Comparison of ENCODE assay signal across 10 mouse cellular contexts in genomic region chr14:20179731-20180280, GRCm38 (mm10). TPM values are rescaled to one million over a fixed set of nuclear protein-coding genes. Genes with fewer than 3 reads are reported as not detected.
DNase-seq lines count a peak whose midpoint lies in the region; ATAC-seq and TF ChIP-seq lines count a peak whose summit lies in the region.
"Had no signal": no experiment of that assay in that cellular context is flagged by ENCODE, and none has a peak within 500 bp of the region (broad histone marks: within the 10 kb centered on the region; RNA-seq: fewer than 3 reads in every experiment).

No protein-coding gene starts in this region.

- intact Hi-C loops in left cerebral cortex, adult 2 months (cut with DNase I), result loop anchor here (5.0 kb wide), 1 partner anchor 358 kb away; the partner anchor contains the start of gene Rtraf

- H3K27me3 ChIP-seq in heart, embryonic 12.5 days (replicated peaks), result no peaks in the 10 kb centered on the region
- H3K27me3 ChIP-seq in C2C12 (ENCODE audit: control insufficient read depth, insufficient read depth, insufficient read length), result no peaks in the 10 kb centered on the region
- no peaks in the 10 kb centered on the region for H3K27me3 ChIP-seq in forebrain, embryonic 12.5 days
- no peaks in the 10 kb centered on the region for H3K27me3 ChIP-seq in liver, embryonic 12.5 days (replicated peaks)

- H3K4me3 ChIP-seq in heart, embryonic 12.5 days, result no peak overlapping the region
- H3K4me3 ChIP-seq in C2C12 (ENCODE audit: insufficient read depth, poor library complexity, severe bottlenecking), result peak overlapping the region; percentile 69
- H3K4me3 ChIP-seq in forebrain, embryonic 12.5 days (replicated peaks), result peak overlapping the region; percentile 61
- peak overlapping the region; percentile 70 for H3K4me3 ChIP-seq in liver, embryonic 12.5 days
- no peak overlapping the region for H3K4me3 ChIP-seq in left cerebral cortex, adult 2 months

- H3K36me3 ChIP-seq in heart, embryonic 12.5 days, result no peaks in the 10 kb centered on the region
- peaks cover 11% of the 10 kb centered on the region for H3K36me3 ChIP-seq in C2C12 (ENCODE audit: control insufficient read depth, insufficient read depth)
- H3K36me3 ChIP-seq in forebrain, embryonic 12.5 days (replicated peaks), result no peaks in the 10 kb centered on the region
- H3K36me3 ChIP-seq in liver, embryonic 12.5 days, result peaks cover 20% of the 10 kb centered on the region

- peaks cover 66% of the 10 kb centered on the region for H3K79me2 ChIP-seq in C2C12 (ENCODE audit: control insufficient read depth, insufficient read depth)

- H3ac ChIP-seq in C2C12 (ENCODE audit: control insufficient read depth, insufficient read length, low read depth), result peak overlapping the region; percentile 30

- no peak for ATAC-seq in heart, embryonic 12.5 days (ENCODE audit: insufficient number of reproducible peaks, low FRiP score)
- no peak for ATAC-seq in forebrain, embryonic 12.5 days (ENCODE audit: low FRiP score)
- no peak for ATAC-seq in liver, embryonic 12.5 days
- no peak for ATAC-seq in cerebellum, adult (ENCODE audit: insufficient number of reproducible peaks, low FRiP score, low TSS enrichment)

- H3K9ac ChIP-seq in heart, embryonic 12.5 days, result no peak overlapping the region
- H3K9ac ChIP-seq in forebrain, embryonic 12.5 days, result peak overlapping the region; percentile 70
- peak overlapping the region; percentile 78 for H3K9ac ChIP-seq in liver, embryonic 12.5 days

- no peak overlapping the region for H3K27ac ChIP-seq in heart, embryonic 12.5 days (ENCODE audit: poor library complexity, severe bottlenecking)
- no peak overlapping the region for H3K27ac ChIP-seq in forebrain, embryonic 12.5 days
- H3K27ac ChIP-seq in liver, embryonic 12.5 days, result peak overlapping the region; percentile 77
- H3K27ac ChIP-seq in left cerebral cortex, adult 2 months, result no peak overlapping the region
- H3K27ac ChIP-seq: heart, adult 2 months had no signal

- peak overlapping the region; percentile 97 for H3K4me2 ChIP-seq in heart, embryonic 12.5 days
- peak overlapping the region; percentile 92 for H3K4me2 ChIP-seq in forebrain, embryonic 12.5 days
- peak overlapping the region; percentile 91 for H3K4me2 ChIP-seq in liver, embryonic 12.5 days

- H3K79me3 ChIP-seq in C2C12 (ENCODE audit: low read depth), result peaks cover 60% of the 10 kb centered on the region

- H3K4me1 ChIP-seq in heart, embryonic 12.5 days (replicated peaks), result peaks cover 32% of the 10 kb centered on the region
- peaks cover 63% of the 10 kb centered on the region for H3K4me1 ChIP-seq in forebrain, embryonic 12.5 days
- H3K4me1 ChIP-seq in liver, embryonic 12.5 days, result peaks cover 62% of the 10 kb centered on the region

- TF ChIP-seq CTCF in C2C12 (IDR thresholded peaks at IDR 0.05; ENCODE audit: control insufficient read depth, insufficient read depth, insufficient read length), result no peak
- no peak for TF ChIP-seq CTCF in left cerebral cortex, adult 2 months (IDR thresholded peaks at IDR 0.05)

- 70% methylated on average over 5 of the region's 5 CpGs for WGBS in heart, embryonic 12.5 days
- WGBS in forebrain, embryonic 12.5 days, result 61% methylated on average over 5 of the region's 5 CpGs
- WGBS in liver, embryonic 12.5 days (ENCODE audit: insufficient replicate concordance), result 34% methylated on average over 5 of the region's 5 CpGs

- H3K9me3 ChIP-seq in heart, embryonic 12.5 days (replicated peaks), result no peaks in the 10 kb centered on the region
- H3K9me3 ChIP-seq in forebrain, embryonic 12.5 days, result no peaks in the 10 kb centered on the region
- H3K9me3 ChIP-seq in liver, embryonic 12.5 days (replicated peaks), result no peaks in the 10 kb centered on the region

- DNase-seq in heart, adult 9 months (ENCODE audit: low spot score in 2 of 2), result no peak
- no peak for DNase-seq in thymus, postnatal 25 days
- DNase-seq in left cerebral cortex, adult 2 months (ENCODE audit: extremely low spot score in 1 of 2, low spot score in 2 of 2), result no peak
- DNase-seq: cerebellum, adult 18-20 months had no signal

TF ChIP-seq in C2C12, 6 proteins besides CTCF, POLR2A, EP300 and RAD21:
- TF ChIP-seq USF1 (IDR thresholded peaks at IDR 0.05; ENCODE audit: low read depth) (no peak), MAX (IDR thresholded peaks at IDR 0.05) (no peak), CEBPB (IDR thresholded peaks at IDR 0.05; ENCODE audit: low read depth) (no peak), FOSL1 (IDR thresholded peaks at IDR 0.05; ENCODE audit: insufficient read depth, low read length, poor library complexity, severe bottlenecking) (no peak), MYOG (IDR thresholded peaks at IDR 0.05; ENCODE audit: control insufficient read depth, extremely low read depth, insufficient read length) (no peak), MYOD1 (IDR thresholded peaks at IDR 0.05; ENCODE audit: control insufficient read depth, insufficient read length, low read depth) (no peak)

RNA-seq across cellular contexts. Expression of gene Kcnk5, which starts 1.8 kb away (rescaled TPM):
- polyA plus RNA-seq in heart, embryonic 12.5 days (2016; fragmentation: Nextera tagmentation; extraction: Ambion mirVana), result 3.5 and 3.6 TPM in 2 replicates
- polyA plus RNA-seq in C2C12 (2012; fragmentation: generic; extraction: Trizol), result 10.1 TPM
- 12.5 and 13.8 TPM in 2 replicates for polyA plus RNA-seq in forebrain, embryonic 12.5 days (2016; fragmentation: Nextera tagmentation; extraction: Ambion mirVana)
- polyA plus RNA-seq in liver, embryonic 12.5 days (2016; fragmentation: Nextera tagmentation; extraction: Ambion mirVana), result 8.6 and 8.9 TPM in 2 replicates
- under 1 TPM; 0.33 to 0.41 TPM for total RNA-seq in left cerebral cortex, adult 2 months (2021)

RNA-seq across cellular contexts. Expression of gene Saysd1, which starts 41.5 kb away (rescaled TPM):
- 7.3 and 7.9 TPM in 2 replicates for polyA plus RNA-seq in heart, embryonic 12.5 days (2016; fragmentation: Nextera tagmentation; extraction: Ambion mirVana)
- 8.0 TPM for polyA plus RNA-seq in C2C12 (2012; fragmentation: generic; extraction: Trizol)
- 10.5 and 11.0 TPM in 2 replicates for polyA plus RNA-seq in forebrain, embryonic 12.5 days (2016; fragmentation: Nextera tagmentation; extraction: Ambion mirVana)
- 4.5 and 4.8 TPM in 2 replicates for polyA plus RNA-seq in liver, embryonic 12.5 days (2016; fragmentation: Nextera tagmentation; extraction: Ambion mirVana)
- total RNA-seq in left cerebral cortex, adult 2 months (2021), result 1 to 10 TPM; 4.3 to 4.7 TPM

Comparison
In these comparisons a context has a peak if more than half of its experiments do, and no peak if none do; other contexts are left out.
1. H3K4me3 ChIP-seq: peak in C2C12 (single experiment), forebrain, embryonic 12.5 days (single experiment) and liver, embryonic 12.5 days (single experiment); none in heart, embryonic 12.5 days (single experiment) and left cerebral cortex, adult 2 months (single experiment).
2. Peak in every context shown above with its lines, with median percentiles within 50 percentile points of each other: H3K4me2 ChIP-seq.